Mouse (Mus musculus) heart, adult 11 months (tissue): ENCODE data around the gene Copg2.

ENCODE experiments used
- DNase-seq: peaks from one replicate; pipeline ENCODE4 v3.0.0; 2022

The Copg2 gene

DNA sequence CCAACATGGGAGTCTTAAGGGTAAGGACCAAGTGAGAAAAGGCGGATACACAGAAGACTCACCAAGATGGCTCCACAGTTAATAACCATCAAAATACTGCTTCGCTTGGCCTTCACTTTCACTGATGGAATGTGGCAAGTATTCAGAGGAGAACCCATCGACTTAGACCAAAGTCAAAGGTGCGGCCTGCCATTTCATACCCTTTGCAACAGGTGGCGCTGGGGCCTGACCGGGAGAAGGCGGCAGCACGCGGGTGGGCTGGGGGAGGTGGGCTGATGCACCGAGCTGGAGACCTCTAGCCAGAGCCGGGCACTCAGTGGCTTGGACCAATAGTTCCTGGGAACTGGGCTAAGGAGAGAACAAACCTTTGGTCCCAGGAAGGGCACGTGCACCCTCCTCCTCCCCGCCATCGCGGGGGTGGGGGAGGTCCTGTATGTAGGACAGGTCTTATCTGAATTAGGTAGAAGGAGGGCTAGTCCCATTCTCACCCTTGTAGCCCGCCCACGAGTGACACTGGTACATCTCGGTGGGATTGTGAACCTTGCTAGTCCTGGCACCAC is 163.9 kb downstream of the Copg2 start:
- peak; percentile 86 for DNase-seq

DNA sequence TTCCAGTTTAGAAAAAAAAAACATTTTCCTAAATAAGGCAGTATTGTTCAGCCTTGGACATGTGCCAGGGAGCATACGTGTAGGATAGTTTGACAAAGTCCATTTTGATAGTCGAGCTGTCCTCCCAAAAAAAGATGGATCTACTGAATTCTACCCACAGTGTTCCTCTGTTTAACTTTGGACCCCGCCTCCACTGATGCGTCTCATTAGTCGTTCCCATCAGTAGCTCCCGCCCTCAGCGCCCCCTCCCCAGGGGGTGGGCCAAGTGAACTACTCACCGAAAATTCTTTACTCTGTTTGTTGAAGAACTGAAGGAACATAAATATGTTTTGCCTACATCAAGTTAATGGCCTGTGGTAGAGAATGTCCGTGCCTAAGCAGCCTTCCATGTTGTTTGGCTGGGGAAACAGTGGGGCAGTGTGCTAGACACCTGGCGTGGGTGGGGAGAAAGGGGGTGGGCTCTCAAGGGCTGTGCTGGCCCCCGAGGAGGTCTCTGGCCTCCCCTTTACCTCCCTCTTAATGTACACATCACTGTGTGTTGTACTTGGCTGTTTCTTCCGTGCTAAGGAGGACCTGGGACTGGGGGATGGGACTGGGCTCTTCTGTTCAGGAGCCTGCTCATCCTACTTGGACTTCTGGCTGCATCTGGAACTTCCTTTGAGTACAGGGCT is 166.2 kb downstream of the Copg2 start:
- peak; percentile 78 for DNase-seq

DNA sequence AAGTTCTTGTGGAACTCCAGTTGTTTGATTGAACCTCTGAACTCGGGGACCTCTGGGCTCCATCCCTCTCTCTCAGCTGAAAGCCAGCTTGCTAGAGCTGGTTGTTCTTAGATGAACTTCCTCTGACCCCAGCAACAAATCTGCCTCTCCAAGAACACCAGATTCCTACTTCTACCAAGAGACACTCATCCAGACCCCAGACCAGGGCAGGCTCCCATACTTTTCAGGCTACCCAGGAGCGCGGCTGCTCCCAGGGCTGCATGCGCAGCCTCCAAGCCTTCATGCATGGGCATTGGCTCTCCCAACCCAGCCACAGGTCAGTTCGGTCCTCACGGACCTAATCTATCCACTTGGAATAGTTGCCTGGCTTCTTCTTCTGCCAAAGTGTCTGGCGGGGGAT is 173.3 kb downstream of the Copg2 start, which contains the start of gene Mest:
TSS of gene Mest (plus strand) at position 217 of the 400 bp plus-strand sequence.
- DNase-seq = peak; percentile 82

DNA sequence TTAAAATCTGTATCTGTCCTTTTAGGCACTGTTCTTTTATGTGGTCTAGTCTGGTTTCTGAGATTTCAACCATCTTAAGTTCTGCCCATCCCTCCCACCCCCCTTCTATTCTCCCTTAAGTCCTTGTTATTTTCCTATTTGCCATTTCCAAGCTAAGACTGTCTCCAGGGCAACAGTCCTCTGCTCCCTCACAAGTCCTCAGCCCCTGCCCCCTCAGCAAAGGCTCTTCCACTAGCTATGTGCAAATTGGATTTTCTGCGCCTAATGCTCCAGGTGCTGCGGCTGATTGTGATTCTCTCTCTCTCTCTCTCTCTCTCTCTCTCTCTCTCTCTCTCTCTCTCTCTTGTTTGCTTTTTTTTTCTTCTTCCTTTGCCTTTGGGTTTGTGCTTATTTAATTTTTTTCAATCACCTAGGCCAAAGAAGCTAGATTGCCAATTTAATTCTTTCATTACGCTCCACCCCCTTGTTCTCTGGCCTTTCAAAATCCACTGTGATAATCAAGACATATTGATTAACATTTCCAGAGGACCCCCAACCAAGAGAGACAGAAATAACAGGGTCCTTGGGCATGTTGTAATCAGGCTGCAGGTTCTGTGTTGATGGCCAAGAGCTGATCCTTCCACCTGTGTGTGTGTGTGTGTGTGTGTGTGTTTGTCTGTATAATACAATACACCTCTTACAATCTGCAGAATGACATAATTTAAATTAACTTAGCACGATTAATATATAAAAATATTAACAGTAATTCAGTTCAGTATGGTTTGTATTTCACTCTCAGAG is 174.0 kb downstream of the Copg2 start:
- DNase-seq = peak; percentile 27

DNA sequence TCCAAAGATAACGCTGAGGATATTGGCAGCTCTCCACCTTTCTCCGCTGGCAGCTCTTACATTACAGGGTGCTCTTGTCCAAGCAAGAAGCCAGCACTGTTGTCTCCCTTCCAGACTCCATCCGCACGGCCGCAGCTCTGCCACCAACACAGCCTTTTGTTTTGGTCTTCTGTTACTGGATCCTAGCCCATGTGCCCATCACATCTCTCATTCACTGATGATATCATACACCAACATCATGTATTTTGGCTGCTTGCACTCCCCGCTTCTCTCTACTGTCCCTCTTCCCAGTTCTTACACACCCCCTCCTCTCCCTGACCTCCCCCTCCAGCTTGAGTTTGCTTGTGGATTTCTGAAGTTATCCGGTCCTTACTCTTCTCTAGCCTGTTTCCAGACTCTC is 179.8 kb downstream of the Copg2 start:
- peak; percentile 76 for DNase-seq

DNA sequence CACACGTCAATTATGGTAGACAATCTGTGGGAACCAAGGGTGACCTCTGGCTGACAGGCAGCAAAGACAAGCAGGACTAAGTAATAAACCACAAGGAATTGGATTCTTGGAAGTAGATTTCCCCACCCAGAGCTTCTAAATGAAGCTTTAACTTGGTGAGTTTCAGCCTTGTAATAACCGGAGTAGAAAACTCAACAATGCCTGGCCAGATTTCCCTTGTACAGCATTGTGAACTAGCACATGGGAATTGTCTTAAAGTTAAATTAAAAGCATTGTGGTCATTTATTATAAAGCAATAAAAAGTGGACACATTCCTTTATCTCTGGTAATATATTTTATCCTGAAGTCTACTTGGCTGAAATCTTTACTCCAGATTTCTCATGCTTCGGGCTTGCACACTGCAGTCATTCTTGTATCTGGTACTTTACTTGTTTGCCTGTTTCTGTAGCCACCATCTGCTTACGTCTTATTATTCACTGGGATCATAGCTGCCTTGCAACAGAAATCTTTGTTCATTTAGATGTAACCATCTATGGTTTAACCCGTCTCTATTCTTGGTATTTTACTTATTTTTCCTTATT is 181.6 kb downstream of the Copg2 start:
- no peak for DNase-seq

DNA sequence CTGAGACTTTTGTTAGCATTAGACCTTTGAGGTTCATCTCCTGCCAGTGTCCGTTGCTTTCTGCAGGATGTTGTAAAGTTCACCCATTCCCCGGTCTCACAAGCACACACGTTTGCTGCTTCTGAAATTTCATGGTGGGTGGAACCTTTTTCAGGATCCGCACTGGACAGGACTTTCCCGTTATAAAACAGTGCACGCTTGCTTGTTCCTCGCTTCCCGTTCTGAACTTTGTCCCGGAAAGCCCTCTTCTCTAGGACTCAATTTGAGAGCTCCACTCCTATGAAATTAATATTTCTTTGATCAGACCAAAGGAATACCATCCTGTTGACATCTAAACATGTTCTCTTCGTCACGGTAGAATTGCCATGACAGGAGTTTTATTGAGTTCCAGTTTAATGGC is 182.7 kb downstream of the Copg2 start:
- peak; percentile 78 for DNase-seq

DNA sequence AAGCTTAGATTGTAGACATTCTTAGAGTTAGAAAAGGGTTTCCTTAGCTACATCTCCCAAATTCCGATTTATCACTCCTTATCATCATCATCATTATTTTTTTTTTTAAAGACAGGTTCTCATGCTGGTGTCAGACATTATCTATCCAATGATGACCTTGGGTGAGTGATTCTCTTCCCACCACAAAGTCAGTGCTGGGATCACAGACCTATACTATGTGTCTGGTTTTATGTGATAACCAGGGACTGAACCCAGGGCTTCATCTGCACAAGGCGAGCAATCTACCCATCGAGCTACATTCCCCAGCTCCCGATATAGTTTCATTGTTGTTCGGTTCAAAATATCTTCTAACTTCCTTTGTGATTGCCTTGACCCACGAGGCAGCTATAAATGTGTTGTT is 183.1 kb downstream of the Copg2 start:
- DNase-seq = peak; percentile 66

DNA sequence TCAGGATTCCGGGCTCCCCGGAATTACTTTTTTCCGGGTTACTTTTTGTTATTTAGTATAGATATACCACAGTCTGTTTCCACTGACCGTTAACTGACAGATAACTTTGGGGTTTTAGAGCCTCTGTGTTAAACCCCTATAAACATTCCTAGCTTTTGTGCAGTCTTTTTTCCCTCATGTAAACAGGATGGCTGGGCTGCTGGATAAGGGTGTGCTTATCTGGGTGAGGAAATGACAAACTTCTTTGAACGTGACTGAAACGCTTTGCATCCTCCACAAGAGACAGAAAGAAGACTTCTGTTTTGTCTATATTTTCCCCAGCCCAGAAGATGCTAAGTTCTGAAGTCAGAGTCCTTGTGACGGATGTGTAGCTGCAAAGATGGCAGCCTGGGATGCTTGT is 184.1 kb downstream of the Copg2 start:
- DNase-seq = peak; percentile 82

DNA sequence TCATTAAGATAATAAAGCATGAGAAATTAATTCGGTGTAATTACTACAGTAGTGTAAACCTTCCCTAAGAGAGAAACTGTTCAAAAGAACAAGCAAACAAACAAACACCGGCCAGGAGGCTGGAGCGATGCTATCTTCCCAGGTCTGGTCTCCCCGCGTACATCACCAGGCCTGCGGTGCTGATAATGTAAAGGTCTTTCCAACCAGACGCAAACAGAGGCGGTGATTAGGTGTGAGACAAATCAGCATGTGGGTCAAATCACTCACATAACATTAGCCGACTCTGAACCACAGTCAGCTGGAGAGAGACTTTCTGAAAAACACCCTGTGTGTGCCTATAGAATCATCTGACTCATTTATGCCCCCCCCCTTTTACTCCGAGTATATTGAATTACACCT is 185.2 kb downstream of the Copg2 start:
- peak; percentile 73 for DNase-seq

DNA sequence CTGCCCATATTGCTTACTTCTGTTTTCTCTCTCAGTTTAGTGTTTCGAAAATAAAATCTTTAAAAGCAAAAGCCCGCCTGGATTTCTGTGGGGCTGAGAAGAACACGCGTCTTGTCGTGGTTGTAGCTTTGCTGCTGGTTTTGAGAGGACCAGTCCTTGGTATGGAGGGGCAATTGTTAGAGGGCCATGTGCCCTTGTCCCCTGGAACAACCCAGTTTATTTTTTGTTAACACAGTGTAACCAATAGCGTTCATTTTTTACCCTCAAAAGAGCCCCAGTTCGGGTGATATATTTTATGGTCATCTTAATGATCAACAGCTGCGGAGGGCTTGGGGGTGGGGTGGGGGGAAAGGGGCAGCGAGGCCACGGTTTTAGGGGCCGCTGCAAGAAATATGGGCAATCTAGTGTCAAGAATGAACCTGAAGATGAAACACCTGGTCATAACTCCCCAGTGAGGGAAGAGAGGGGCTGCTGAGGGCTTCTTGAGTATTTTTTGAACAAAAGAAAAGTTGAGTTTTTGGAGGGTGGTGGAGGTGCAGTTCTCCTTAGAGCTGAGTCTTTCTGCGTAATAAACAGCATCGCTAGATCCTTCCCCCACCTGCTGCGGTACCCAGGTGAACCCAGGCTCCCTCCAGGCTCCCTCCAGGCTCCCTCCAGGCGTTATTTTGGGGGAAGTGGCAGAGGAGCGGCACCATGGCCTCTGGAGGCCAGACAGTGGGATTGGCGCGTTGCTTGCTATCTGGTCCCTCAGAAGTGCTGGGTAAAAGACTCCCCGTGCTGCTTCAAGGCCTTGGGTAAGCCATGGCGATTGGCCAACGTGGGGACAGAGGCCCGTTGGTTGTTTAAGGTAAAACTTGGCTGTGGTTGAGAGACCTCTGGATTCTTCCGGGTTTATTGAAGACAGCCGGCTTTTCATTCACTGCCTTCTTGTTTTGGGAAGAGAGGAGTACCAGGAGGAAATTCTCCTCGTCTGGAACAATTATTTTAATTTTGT is 185.9 kb downstream of the Copg2 start:
- DNase-seq = peak; percentile 76

DNA sequence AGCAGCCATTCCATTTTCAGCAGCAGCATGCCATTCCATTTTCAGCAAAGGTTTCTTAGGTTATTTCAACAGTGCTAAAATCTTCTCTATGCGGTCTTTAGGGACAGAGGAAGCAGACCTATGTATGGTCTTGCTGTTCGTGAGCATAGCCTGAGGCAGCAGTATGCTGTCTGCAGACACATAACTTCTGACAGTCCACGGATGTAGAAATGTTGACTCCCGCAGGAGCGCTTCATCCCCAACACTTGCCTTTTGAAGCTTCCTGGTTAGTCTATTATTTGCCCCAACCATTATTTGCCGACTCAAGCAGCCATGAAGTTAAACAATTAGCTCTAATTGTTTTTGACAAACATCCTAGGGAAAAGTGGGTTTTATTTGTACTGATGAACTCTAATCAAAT is 187.5 kb downstream of the Copg2 start:
- peak; percentile 9 for DNase-seq

DNA sequence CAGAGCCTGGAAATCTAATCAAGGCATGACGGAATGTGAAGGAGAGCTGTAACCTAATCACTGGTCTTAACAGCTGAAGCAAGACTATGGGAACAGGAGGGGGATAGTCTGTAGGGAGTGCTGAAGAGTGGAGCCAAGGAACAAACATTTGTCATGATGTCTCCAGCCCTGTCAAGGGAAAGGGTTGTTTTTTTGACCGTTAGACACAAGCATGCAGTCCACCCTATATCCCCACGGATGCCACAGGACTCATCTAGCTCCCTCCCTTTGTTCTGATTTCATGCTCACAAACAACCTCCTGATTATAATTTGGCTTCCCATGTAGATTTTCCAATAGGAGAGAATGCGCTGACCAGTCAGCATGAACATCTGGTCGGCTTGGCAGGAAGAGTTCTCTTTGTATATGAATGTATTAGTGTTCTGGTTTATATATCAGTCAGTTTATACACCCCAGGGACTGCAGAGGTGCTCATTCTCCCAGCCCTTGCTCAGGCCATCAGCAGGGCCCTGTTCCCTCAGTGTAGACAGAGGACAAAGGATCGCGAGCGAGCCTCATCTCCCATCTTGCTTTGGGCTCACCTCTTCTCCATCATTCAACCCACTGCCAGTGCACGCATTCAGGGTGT is 192.5 kb downstream of the Copg2 start:
- DNase-seq = peak; percentile 85

DNA sequence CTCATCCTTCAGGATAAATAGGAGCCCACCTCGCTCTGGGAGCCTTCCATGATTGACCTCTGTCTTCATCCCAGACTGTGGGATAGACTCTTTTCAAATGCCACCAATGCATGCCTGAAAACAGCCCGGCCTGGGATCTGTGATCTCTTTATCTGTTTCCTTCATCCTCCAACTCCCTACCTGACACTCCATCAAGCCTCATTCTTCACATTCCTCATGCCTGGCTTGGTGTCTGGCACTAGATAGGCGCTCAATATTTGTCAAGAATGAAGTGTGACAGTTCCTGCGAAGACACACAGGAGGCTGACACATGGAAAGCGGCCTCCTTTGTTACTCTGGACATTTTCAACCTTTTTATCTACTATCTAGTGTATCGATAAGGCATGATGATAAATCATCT is 193.1 kb downstream of the Copg2 start:
- DNase-seq = peak; percentile 58

DNA sequence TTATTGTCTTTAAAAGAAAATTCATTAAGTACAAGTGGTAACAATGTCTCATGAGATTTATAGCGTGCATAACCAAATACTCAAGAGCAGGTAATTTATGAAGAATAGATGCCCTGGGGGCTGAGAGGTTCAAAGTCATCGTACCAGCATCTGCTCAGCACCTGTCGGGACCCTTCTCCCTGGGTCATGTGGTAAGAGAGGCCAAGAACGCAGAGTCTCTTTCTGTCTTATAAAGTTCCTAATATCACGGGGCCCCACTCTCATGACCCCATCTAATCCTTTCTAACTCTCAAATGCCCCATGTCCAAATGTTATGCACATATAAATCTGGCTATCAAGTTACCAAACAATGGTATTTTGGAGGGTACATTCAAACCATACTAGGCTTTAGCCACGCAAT is 193.7 kb downstream of the Copg2 start:
- peak; percentile 36 for DNase-seq

DNA sequence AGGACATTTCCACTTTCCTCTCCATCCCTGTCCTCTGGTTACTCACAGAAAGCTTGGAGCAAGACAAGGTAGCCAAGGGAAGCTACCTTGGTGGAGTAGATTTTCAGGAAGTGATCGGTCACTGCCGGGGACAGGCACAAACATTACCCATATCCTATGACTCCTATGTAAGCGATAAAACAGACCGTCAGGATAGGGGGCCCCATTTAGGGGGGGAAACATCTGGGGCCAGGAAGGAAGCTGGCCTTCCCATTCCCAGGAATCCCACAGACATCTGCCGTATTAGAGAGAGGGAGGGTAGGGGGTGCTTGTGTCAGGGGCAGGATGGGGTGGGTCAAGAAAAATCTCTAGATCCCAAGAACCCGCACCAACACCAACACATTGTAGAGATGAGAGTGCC is 196.4 kb downstream of the Copg2 start:
- peak; percentile 98 for DNase-seq

DNA sequence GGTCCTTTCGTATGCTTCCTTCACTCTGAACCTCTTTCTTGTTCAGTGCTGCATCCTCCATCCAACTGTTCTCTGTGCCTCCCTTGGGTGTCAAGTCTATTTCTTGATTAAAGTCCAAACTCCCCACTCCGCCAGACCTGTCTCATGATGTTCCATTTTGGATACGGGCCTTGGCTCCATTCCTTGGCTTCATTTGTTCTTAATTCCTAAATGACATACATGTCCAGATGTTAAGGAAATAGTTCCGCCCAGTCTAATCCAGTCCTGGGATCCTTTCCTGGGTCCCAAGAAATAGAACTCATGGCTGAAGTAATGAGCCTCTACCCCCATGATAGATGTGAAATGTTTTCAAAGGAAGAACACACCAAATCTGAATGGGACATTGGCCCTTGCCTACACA is 198.6 kb downstream of the Copg2 start:
- peak; percentile 86 for DNase-seq
